Mouse (Mus musculus): Measurements from ENCODE around the gene Xndc1. TPM values are rescaled to one million over a fixed set of nuclear protein-coding genes. Genes with fewer than 3 reads are reported as not detected.
A peak's percentile ranks its signal among the peaks of the same experiment; 100 is the strongest.
"Not testable (repeated sequence)": the region's sequence is repeated elsewhere in the genome, so short reads cannot be mapped to it uniquely, and the experiment has no call there.

Xndc1 gene
- 43.3 and 44.5 TPM in 2 replicates for polyA plus RNA-seq (2016; fragmentation: Nextera tagmentation; extraction: Ambion mirVana)

- Histone ChIP-seq H3K9me3 (no peaks in the 10 kb centered on the region), H3K4me1 (peaks cover 22% of the 10 kb centered on the region), H3K27ac (replicated peaks) (peak within 1 kb of the TSS; percentile 93), H3K27me3 (replicated peaks; ENCODE audit: low read depth, poor library complexity, severe bottlenecking) (no peaks in the 10 kb centered on the region), H3K4me3 (peak within 1 kb of the TSS; percentile 82), H3K36me3 (replicated peaks) (peaks cover 45% of the 10 kb centered on the region)
- peak; percentile 96 for DNase-seq (ENCODE audit: low spot score)
- under 1% methylated on average over 56 of the region's 56 CpGs for WGBS
Observed at GRCm38 (mm10) chr7:102065046-102065891, at the start of gene Xndc1, which contains the start of the genes Rnf121 and Xntrpc. Gene Xndc1 (plus strand): TSS chr7:102065511. Gene Rnf121 (minus strand): TSS chr7:102065469. Gene Xntrpc (plus strand): TSS chr7:102065713.

DNA sequence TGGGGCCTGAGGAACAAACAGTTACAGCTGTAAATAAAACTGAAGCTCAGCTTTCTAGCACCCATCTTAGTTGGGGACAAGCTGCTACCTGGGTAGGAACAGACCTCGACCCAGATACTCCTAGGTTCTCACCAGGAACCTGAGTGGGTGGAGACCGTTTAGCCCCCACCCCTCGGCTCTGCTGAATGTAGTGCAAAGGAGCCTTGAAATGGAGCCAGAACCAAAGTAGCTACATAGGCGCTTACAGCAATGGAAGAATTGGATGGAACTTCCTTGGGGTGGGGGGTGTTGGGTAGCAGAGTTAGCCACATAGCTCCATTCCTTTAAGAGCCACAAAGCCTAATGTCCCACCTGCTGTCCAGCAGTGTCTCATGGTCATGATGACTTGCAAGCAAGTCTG, 48.4 kb upstream of the Xndc1 start:
- Histone ChIP-seq H3K27me3 (replicated peaks; ENCODE audit: low read depth, poor library complexity, severe bottlenecking) (no peaks in the 10 kb centered on the region), H3K36me3 (replicated peaks) (peaks cover 100% of the 10 kb centered on the region), H3K27ac (replicated peaks) (no peak overlapping the region), H3K9me3 (no peaks in the 10 kb centered on the region), H3K4me1 (no peaks in the 10 kb centered on the region), H3K4me3 (no peak overlapping the region)
- no peak for DNase-seq (ENCODE audit: low spot score)
- WGBS: 84% methylated on average over 4 of the region's 4 CpGs

DNA sequence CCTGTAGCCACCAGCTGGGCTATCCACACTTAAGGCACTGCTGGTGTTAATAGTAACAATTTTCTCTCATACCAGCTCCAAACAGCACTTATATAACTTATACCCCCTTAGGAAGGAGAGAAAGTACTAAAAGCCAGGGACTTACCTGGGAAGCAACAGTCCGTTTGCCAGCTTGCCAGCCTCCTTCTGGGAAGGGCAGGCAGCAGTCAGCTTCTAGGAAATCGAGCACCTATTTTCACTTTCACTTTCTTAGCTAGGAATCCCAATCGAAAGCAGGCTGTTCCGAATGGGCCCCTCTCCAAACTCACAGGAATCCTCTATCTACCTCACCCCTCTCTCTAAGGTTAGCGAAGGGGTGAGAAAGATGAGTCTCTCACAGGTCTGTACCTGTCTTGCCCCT, 47.9 kb upstream of the Xndc1 start:
- Histone ChIP-seq H3K36me3 (replicated peaks) (peaks cover 100% of the 10 kb centered on the region), H3K4me3 (no peak overlapping the region), H3K27me3 (replicated peaks; ENCODE audit: low read depth, poor library complexity, severe bottlenecking) (no peaks in the 10 kb centered on the region), H3K9me3 (no peaks in the 10 kb centered on the region), H3K4me1 (no peaks in the 10 kb centered on the region), H3K27ac (replicated peaks) (no peak overlapping the region)
- no peak for DNase-seq (ENCODE audit: low spot score)
- 87% methylated on average over 5 of the region's 5 CpGs for WGBS

DNA sequence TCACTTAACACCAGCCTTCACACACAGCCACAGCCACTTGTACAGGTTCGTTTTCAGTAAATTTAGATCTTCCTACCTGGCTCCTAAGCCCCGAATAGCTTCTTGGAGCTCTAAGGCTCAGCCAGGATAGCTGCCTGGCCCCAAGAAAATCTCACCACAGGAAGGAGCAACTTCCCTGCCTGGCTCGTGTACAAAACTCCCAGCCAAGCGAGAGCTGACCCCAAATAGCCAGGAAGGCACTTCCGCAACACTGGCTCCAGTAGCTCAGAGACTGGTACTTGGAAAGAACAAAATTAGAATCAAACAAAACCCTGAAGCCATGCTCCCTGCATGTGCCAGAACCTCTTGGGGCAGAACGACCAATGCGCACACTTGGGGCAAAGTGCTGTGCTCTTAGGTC, 47.3 kb upstream of the Xndc1 start:
- Histone ChIP-seq H3K27me3 (replicated peaks; ENCODE audit: low read depth, poor library complexity, severe bottlenecking) (no peaks in the 10 kb centered on the region), H3K4me1 (no peaks in the 10 kb centered on the region), H3K9me3 (no peaks in the 10 kb centered on the region), H3K4me3 (no peak overlapping the region), H3K27ac (replicated peaks) (no peak overlapping the region), H3K36me3 (replicated peaks) (peaks cover 100% of the 10 kb centered on the region)
- 86% methylated on average over 7 of the region's 7 CpGs for WGBS
- no peak for DNase-seq (ENCODE audit: low spot score)

DNA sequence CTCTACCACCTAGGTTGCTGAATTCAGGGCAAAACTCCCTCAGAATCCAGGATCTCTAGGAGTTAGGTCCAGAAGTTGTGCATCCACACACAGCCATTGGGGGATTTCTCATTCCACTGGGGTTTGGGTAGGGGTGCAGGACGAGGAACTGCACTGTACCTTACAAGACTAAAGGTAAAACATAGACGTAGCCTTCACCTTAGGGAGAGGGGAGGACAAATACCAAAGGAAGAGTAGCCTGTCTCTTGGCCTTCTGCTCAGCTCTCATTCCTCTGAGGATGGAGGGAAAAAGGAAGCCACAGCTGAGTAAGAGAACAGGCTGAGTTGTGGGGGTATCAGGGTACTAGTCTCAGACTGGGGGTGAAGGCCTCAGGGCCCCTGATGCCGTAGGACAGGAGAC, 46.7 kb upstream of the Xndc1 start, which contains the start of gene Il18bp:
Gene Il18bp, minus strand, starts transcription at position 101 of the 400 bp plus-strand sequence.
- H3K9me3 ChIP-seq: no peaks in the 10 kb centered on the region
- H3K4me3 ChIP-seq: no peak within 1 kb of the TSS
- H3K36me3 ChIP-seq (replicated peaks): peaks cover 100% of the 10 kb centered on the region
- 89% methylated on average over 3 of the region's 3 CpGs for WGBS
- H3K27ac ChIP-seq (replicated peaks): no peak within 1 kb of the TSS
- no peaks in the 10 kb centered on the region for H3K27me3 ChIP-seq (replicated peaks; ENCODE audit: low read depth, poor library complexity, severe bottlenecking)
- no peak for DNase-seq (ENCODE audit: low spot score)
- H3K4me1 ChIP-seq: no peaks in the 10 kb centered on the region

- Histone ChIP-seq H3K27me3 (replicated peaks; ENCODE audit: low read depth, poor library complexity, severe bottlenecking) (no peaks in the 10 kb centered on the region), H3K4me1 (no peaks in the 10 kb centered on the region), H3K36me3 (replicated peaks) (peaks cover 100% of the 10 kb centered on the region), H3K9me3 (no peaks in the 10 kb centered on the region), H3K4me3 (no peak overlapping the region), H3K27ac (replicated peaks) (no peak overlapping the region)
- 81% methylated on average over 3 of the region's 3 CpGs for WGBS
- DNase-seq (ENCODE audit: low spot score): no peak
Observed at GRCm38 (mm10) chr7:102019362-102019761, 45.9 kb upstream of the Xndc1 start.

GRCm38 (mm10) chr7:102020934-102021333, 44.4 kb upstream of the Xndc1 start:
- H3K27me3 ChIP-seq (replicated peaks; ENCODE audit: low read depth, poor library complexity, severe bottlenecking); H3K4me3 ChIP-seq; DNase-seq (ENCODE audit: low spot score); H3K27ac ChIP-seq (replicated peaks); H3K4me1 ChIP-seq; H3K9me3 ChIP-seq: not testable (repeated sequence)
- 95% methylated on average over 2 of the region's 2 CpGs for WGBS
- peaks cover 99% of the 10 kb centered on the region for H3K36me3 ChIP-seq (replicated peaks)

- no peaks in the 10 kb centered on the region for H3K4me1 ChIP-seq
- peaks cover 97% of the 10 kb centered on the region for H3K36me3 ChIP-seq (replicated peaks)
- DNase-seq (ENCODE audit: low spot score): no peak
- 93% methylated on average over 9 of the region's 9 CpGs for WGBS
- H3K4me3 ChIP-seq: no peak overlapping the region
- no peaks in the 10 kb centered on the region for H3K9me3 ChIP-seq
- H3K27ac ChIP-seq (replicated peaks): no peak overlapping the region
- H3K27me3 ChIP-seq (replicated peaks; ENCODE audit: low read depth, poor library complexity, severe bottlenecking): no peaks in the 10 kb centered on the region
Observed at GRCm38 (mm10) chr7:102023821-102024220, 41.5 kb upstream of the Xndc1 start.

- Histone ChIP-seq H3K27ac (replicated peaks) (no peak overlapping the region), H3K36me3 (replicated peaks) (peaks cover 95% of the 10 kb centered on the region), H3K4me3 (no peak overlapping the region), H3K9me3 (no peaks in the 10 kb centered on the region), H3K4me1 (no peaks in the 10 kb centered on the region), H3K27me3 (replicated peaks; ENCODE audit: low read depth, poor library complexity, severe bottlenecking) (no peaks in the 10 kb centered on the region)
- 81% methylated on average over 2 of the region's 2 CpGs for WGBS
- no peak for DNase-seq (ENCODE audit: low spot score)
Observed at GRCm38 (mm10) chr7:102025187-102026119, 39.9 kb upstream of the Xndc1 start.

GRCm38 (mm10) chr7:102034904-102035303, 30.4 kb upstream of the Xndc1 start:
- Histone ChIP-seq H3K4me3 (no peak overlapping the region), H3K27me3 (replicated peaks; ENCODE audit: low read depth, poor library complexity, severe bottlenecking) (no peaks in the 10 kb centered on the region), H3K9me3 (no peaks in the 10 kb centered on the region), H3K27ac (replicated peaks) (no peak overlapping the region), H3K4me1 (no peaks in the 10 kb centered on the region), H3K36me3 (replicated peaks) (peaks cover 100% of the 10 kb centered on the region)
- 95% methylated on average over 1 of the region's 1 CpGs for WGBS
- no peak for DNase-seq (ENCODE audit: low spot score)

DNA sequence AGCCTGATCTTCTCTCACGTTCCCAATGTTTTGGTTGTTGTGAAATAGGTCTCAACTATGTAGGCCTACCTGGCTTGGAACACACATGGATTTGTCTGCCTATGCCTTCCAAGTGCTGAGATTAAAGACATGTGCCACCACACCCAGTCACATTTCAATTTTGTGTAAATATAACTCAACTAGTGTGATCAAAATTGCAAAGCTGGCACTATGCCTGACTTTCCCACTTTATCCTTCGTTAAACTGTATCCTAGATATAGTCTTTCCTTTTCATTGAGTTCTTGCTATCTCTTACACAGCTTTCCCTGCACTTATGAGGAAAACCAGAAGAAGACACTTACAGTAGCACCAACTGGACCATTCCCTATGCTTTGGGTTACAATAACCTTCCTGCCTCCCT, 29.8 kb upstream of the Xndc1 start:
- H3K9me3 ChIP-seq: no peaks in the 10 kb centered on the region
- H3K4me3 ChIP-seq: no peak overlapping the region
- peaks cover 100% of the 10 kb centered on the region for H3K36me3 ChIP-seq (replicated peaks)
- H3K27ac ChIP-seq (replicated peaks): no peak overlapping the region
- H3K4me1 ChIP-seq: no peaks in the 10 kb centered on the region
- no peaks in the 10 kb centered on the region for H3K27me3 ChIP-seq (replicated peaks; ENCODE audit: low read depth, poor library complexity, severe bottlenecking)
- DNase-seq (ENCODE audit: low spot score): no peak
- whole genome bisulfite sequencing: 97% methylated on average over 2 of the region's 2 CpGs

GRCm38 (mm10) chr7:102037318-102037717, 28.0 kb upstream of the Xndc1 start:
- no peaks in the 10 kb centered on the region for H3K9me3 ChIP-seq
- H3K4me1 ChIP-seq: no peaks in the 10 kb centered on the region
- H3K36me3 ChIP-seq (replicated peaks): peaks cover 97% of the 10 kb centered on the region
- no peak for DNase-seq (ENCODE audit: low spot score)
- H3K4me3 ChIP-seq: no peak overlapping the region
- no peaks in the 10 kb centered on the region for H3K27me3 ChIP-seq (replicated peaks; ENCODE audit: low read depth, poor library complexity, severe bottlenecking)
- WGBS: 93% methylated on average over 3 of the region's 3 CpGs
- H3K27ac ChIP-seq (replicated peaks): no peak overlapping the region
